Mouse (Mus musculus) intestine, postnatal 0 days (tissue): Measurements from ENCODE around the gene Slc22a15. TPM values are rescaled to one million over a fixed set of nuclear protein-coding genes. Genes with fewer than 3 reads are reported as not detected.

Source experiments
- ATAC-seq: fragments of 200-750 bp; cut with Nextera tagmentation; 2 replicates; pipeline ENCODE4 v1.8.0; 2017; ENCODE audit warnings: mild to moderate bottlenecking, moderate TSS enrichment, moderate library complexity
- H3K27ac ChIP-seq: fragments of 300-500 bp; sonication (generic); 2 replicates; pipeline ENCODE4 v1.5.1; 2014; ENCODE audit warnings: mild to moderate bottlenecking, low read depth, low read length, moderate library complexity
- H3K27me3 ChIP-seq: fragments of 300-500 bp; sonication (generic); replicated peaks from 2 replicates; pipeline ENCODE4 v1.6.1; 2014; ENCODE audit warnings: low read length, mixed read lengths; ENCODE audit not compliant: control insufficient read depth, insufficient read depth
- H3K36me3 ChIP-seq: fragments of 300-500 bp; sonication (generic); 2 replicates; pipeline ENCODE4 v1.6.1; 2014; ENCODE audit warnings: mild to moderate bottlenecking, moderate library complexity; ENCODE audit not compliant: control insufficient read depth, insufficient read depth
- H3K4me1 ChIP-seq: fragments of 300-500 bp; sonication (generic); replicated peaks from 2 replicates; pipeline ENCODE4 v1.6.1; 2014; ENCODE audit warnings: antibody characterized with exemption, low read length, mixed read lengths; ENCODE audit not compliant: control insufficient read depth, insufficient read depth
- H3K4me2 ChIP-seq: fragments of 300-500 bp; sonication (generic); replicated peaks from 2 replicates; pipeline ENCODE4 v1.6.1; 2014; ENCODE audit warnings: low read depth, mild to moderate bottlenecking, moderate library complexity
- H3K4me3 ChIP-seq: fragments of 300-500 bp; sonication (generic); 2 replicates; pipeline ENCODE4 v1.5.1; 2014; ENCODE audit warnings: low read depth, low read length
- H3K9ac ChIP-seq: fragments of 300-500 bp; sonication (generic); 2 replicates; pipeline ENCODE4 v1.6.1; 2014; ENCODE audit warnings: mild to moderate bottlenecking, low read depth, low read length
- H3K9me3 ChIP-seq: fragments of 300-500 bp; sonication (generic); 2 replicates; pipeline ENCODE4 v1.6.1; 2016; ENCODE audit warnings: mixed run types; ENCODE audit not compliant: control insufficient read depth
- CTCF ChIP-seq: sonication (generic); IDR thresholded peaks from 2 replicates; pipeline ENCODE4 v1.5.1; 2016; ENCODE audit warnings: low read depth, mild to moderate bottlenecking, control low read depth, antibody characterized with exemption, moderate library complexity
- WGBS: fragments of 180-500 bp; shearing (Covaris S2); extraction: QIAGEN DNeasy Blood & Tissue Kit; methylation state at CpG from one replicate; pipeline ENCODE4 v1.1.7; 2014; 5-methylcytosine and 5-hydroxymethylcytosine counted together
- polyA plus RNA-seq: library from polyadenylated mRNA; unstranded; fragments of >200 nt; fragmentation: Nextera tagmentation; extraction: Ambion mirVana; gene quantifications from 2 replicates; pipeline ENCODE4 v1.2.1, GENCODE M21; 2015

The Slc22a15 gene
- polyA plus RNA-seq, 1 experiment from 2014 or later, result 5.2 TPM

- Histone ChIP-seq H3K9me3 (no peaks in the 10 kb centered on the region), H3K27ac (no peak overlapping the region), H3K36me3 (peaks cover 12% of the 10 kb centered on the region; the same call in 1 of the 2 replicates), H3K27me3 (no peaks in the 10 kb centered on the region), H3K4me1 (no peaks in the 10 kb centered on the region), H3K4me3 (no peak overlapping the region), H3K9ac (no peak overlapping the region), H3K4me2 (no peak overlapping the region)
- no peak for ATAC-seq
- WGBS, result 86% methylated on average over 6 of the region's 6 CpGs
- no peak for TF ChIP-seq CTCF
These were observed 12.2 kb downstream of the Slc22a15 start for GRCm38 (mm10) chr3:101912041-101912440.

GRCm38 (mm10) chr3:101907049-101907448, 17.2 kb downstream of the Slc22a15 start:
- Histone ChIP-seq H3K27ac (no peak overlapping the region), H3K27me3 (no peaks in the 10 kb centered on the region), H3K4me3 (no peak overlapping the region), H3K4me2 (no peak overlapping the region), H3K4me1 (no peaks in the 10 kb centered on the region), H3K36me3 (peaks cover 7% of the 10 kb centered on the region; the same call in 1 of the 2 replicates), H3K9ac (no peak overlapping the region), H3K9me3 (no peaks in the 10 kb centered on the region)
- TF ChIP-seq CTCF, result no peak
- 56% methylated on average over 2 of the region's 2 CpGs for WGBS
- ATAC-seq, result no peak

- no peak overlapping the region for H3K4me3 ChIP-seq
- WGBS, result 86% methylated on average over 7 of the region's 7 CpGs
- no peak overlapping the region for H3K27ac ChIP-seq
- H3K4me2 ChIP-seq, result no peak overlapping the region
- H3K9ac ChIP-seq, result no peak overlapping the region
- H3K36me3 ChIP-seq, result peaks cover 7% of the 10 kb centered on the region; the same call in 1 of the 2 replicates
- no peak for TF ChIP-seq CTCF
- H3K27me3 ChIP-seq, result no peaks in the 10 kb centered on the region
- H3K9me3 ChIP-seq, result no peaks in the 10 kb centered on the region
- no peaks in the 10 kb centered on the region for H3K4me1 ChIP-seq
- no peak for ATAC-seq
These were observed 19.5 kb downstream of the Slc22a15 start for GRCm38 (mm10) chr3:101904776-101905175.

GRCm38 (mm10) chr3:101903091-101903490, 21.2 kb downstream of the Slc22a15 start:
- Histone ChIP-seq H3K27me3 (no peaks in the 10 kb centered on the region), H3K36me3 (no peaks in the 10 kb centered on the region), H3K27ac (no peak overlapping the region), H3K9ac (no peak overlapping the region), H3K4me2 (no peak overlapping the region), H3K4me3 (no peak overlapping the region), H3K4me1 (no peaks in the 10 kb centered on the region), H3K9me3 (no peaks in the 10 kb centered on the region)
- 71% methylated on average over 5 of the region's 5 CpGs for WGBS
- no peak for ATAC-seq
- TF ChIP-seq CTCF, result no peak

- no peak for ATAC-seq
- no peak for TF ChIP-seq CTCF
- Histone ChIP-seq H3K4me1 (no peaks in the 10 kb centered on the region), H3K9ac (no peak overlapping the region), H3K36me3 (no peaks in the 10 kb centered on the region), H3K9me3 (no peaks in the 10 kb centered on the region), H3K4me3 (no peak overlapping the region), H3K27me3 (no peaks in the 10 kb centered on the region), H3K4me2 (no peak overlapping the region), H3K27ac (no peak overlapping the region)
- WGBS, result 52% methylated on average over 7 of the region's 7 CpGs
These were observed 21.9 kb downstream of the Slc22a15 start for GRCm38 (mm10) chr3:101902344-101902743.

- Histone ChIP-seq H3K4me1 (no peaks in the 10 kb centered on the region), H3K9me3 (no peaks in the 10 kb centered on the region), H3K27ac (no peak overlapping the region), H3K4me3 (no peak overlapping the region), H3K27me3 (no peaks in the 10 kb centered on the region), H3K36me3 (0 out of 2 replicates have a peak, but pooled peaks cover 6% of the 10 kb centered on the region), H3K4me2 (no peak overlapping the region), H3K9ac (no peak overlapping the region)
- TF ChIP-seq CTCF, result no peak
- ATAC-seq, result no peak
- 87% methylated on average over 15 of the region's 15 CpGs for WGBS
These were observed 26.8 kb downstream of the Slc22a15 start for GRCm38 (mm10) chr3:101897377-101897974.
